Mouse (Mus musculus) small intestine, adult 2 months (tissue): ENCODE measurements around the gene Hspa4. TPM values are rescaled to one million over a fixed set of nuclear protein-coding genes. Genes with fewer than 3 reads are reported as not detected.

Experiments
- H3K27ac ChIP-seq: fragments of 200-500 bp; 2 replicates; pipeline ENCODE4 v1.5.1; 2012; ENCODE audit warnings: low read depth, low read length, control low read depth, inconsistent platforms; ENCODE audit not compliant: insufficient read depth
- H3K27me3 ChIP-seq: fragments of 200-500 bp; 2 replicates; pipeline ENCODE4 v1.6.1; 2012; ENCODE audit warnings: mild to moderate bottlenecking, moderate library complexity, low read length, inconsistent platforms; ENCODE audit not compliant: control insufficient read depth, insufficient read depth
- H3K36me3 ChIP-seq: fragments of 200-500 bp; 2 replicates; pipeline ENCODE4 v1.6.1; 2012; ENCODE audit warnings: mild to moderate bottlenecking, low read length, control low read depth, inconsistent platforms; ENCODE audit not compliant: control insufficient read depth, insufficient read depth
- H3K4me1 ChIP-seq: fragments of 200-500 bp; 2 replicates; pipeline ENCODE4 v1.6.1; 2012; ENCODE audit warnings: low read length, inconsistent platforms, mixed read lengths; ENCODE audit not compliant: control insufficient read depth, insufficient read depth, insufficient read length
- H3K4me3 ChIP-seq: fragments of 200-500 bp; 2 replicates; pipeline ENCODE4 v1.5.1; 2012; ENCODE audit warnings: low read depth, mild to moderate bottlenecking, control low read depth, inconsistent platforms, low read length, moderate library complexity
- CTCF ChIP-seq: fragments of 200-500 bp; IDR thresholded peaks from 2 replicates; pipeline ENCODE4 v1.5.1; 2012; ENCODE audit warnings: low read depth, mild to moderate bottlenecking, control low read depth, inconsistent platforms, low read length, moderate library complexity, mixed read lengths; ENCODE audit not compliant: insufficient replicate concordance, insufficient read length; ENCODE audit errors: extremely low read depth
- POLR2A ChIP-seq: fragments of 200-500 bp; IDR thresholded peaks from 2 replicates; pipeline ENCODE4 v1.6.1; 2012; ENCODE audit warnings: low read depth, mild to moderate bottlenecking, control low read depth, inconsistent platforms, low read length, moderate library complexity
- WGBS: fragments of 180-500 bp; shearing (Covaris S2); methylation state at CpG from one replicate; pipeline ENCODE4 v1.1.7; 2018; 5-methylcytosine and 5-hydroxymethylcytosine counted together
- polyA plus RNA-seq: library from polyadenylated mRNA; depleted of rRNA; stranded (reverse); fragments of >200 nt; gene quantifications from 2 replicates; pipeline ENCODE4 v1.2.3, GENCODE M21; 2012

The Hspa4 gene
- polyA plus RNA-seq, 1 experiment = 18.6 TPM

DNA sequence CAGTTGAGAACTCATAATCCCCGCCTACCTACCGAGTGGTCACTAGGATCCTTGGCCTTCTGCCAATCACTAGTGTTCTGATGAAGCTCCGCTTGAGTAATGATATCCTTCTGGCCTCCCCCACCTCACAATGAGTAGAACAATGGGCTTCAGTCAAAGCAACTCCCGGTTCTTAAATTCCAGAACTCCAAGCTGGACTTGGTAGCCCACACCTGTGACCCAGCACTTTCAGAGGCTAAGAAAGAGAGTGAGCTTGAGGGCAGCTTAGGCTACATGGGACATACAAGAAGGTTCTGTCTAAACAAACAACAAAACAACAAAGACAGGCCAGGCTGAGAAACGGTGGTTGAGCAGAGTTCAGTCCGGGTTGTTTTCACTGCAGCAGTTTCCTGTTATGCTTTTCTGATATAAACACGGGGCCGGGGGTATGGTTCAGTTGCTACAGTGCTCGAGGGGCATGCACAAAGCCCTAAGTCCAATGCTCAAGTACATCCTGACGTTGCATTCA is 7.4 kb upstream of the Hspa4 start:
- TF ChIP-seq POLR2A = no peak
- TF ChIP-seq CTCF = no peak
- H3K4me1 ChIP-seq = peaks cover 21% of the 10 kb centered on the region; the same call in 1 of the 2 replicates
- H3K27me3 ChIP-seq = no peaks in the 10 kb centered on the region
- H3K4me3 ChIP-seq = no peak overlapping the region
- 21% methylated on average over 10 of the region's 10 CpGs for WGBS
- H3K27ac ChIP-seq = peak overlapping the region; percentile 90
- H3K36me3 ChIP-seq = no peaks in the 10 kb centered on the region

DNA sequence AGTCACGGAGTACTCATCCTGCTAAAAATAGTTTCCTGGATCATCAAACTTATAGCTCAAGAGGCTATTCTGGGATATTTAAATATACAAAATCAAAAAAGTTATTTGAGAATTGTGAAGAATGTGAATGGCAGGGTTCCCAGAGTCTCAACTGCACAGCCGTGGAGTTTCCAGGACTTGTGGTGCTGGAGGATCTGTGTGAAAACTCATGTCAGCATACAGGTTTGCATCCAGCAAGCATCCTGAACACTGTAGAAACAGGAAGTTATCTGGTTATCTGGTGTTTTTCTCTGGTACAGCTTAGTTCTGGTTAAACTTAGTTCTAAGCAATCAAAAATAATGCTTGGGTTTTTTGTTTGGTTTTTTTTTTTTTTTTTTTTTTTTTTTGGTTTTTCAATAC is 6.7 kb upstream of the Hspa4 start:
- no peak overlapping the region for H3K4me3 ChIP-seq
- 69% methylated on average over 2 of the region's 2 CpGs for WGBS
- no peaks in the 10 kb centered on the region for H3K27me3 ChIP-seq
- no peak for TF ChIP-seq CTCF
- no peak for TF ChIP-seq POLR2A
- no peak overlapping the region; the same call in 1 of the 2 replicates for H3K27ac ChIP-seq
- H3K4me1 ChIP-seq = peaks cover 21% of the 10 kb centered on the region; the same call in 1 of the 2 replicates
- no peaks in the 10 kb centered on the region for H3K36me3 ChIP-seq

DNA sequence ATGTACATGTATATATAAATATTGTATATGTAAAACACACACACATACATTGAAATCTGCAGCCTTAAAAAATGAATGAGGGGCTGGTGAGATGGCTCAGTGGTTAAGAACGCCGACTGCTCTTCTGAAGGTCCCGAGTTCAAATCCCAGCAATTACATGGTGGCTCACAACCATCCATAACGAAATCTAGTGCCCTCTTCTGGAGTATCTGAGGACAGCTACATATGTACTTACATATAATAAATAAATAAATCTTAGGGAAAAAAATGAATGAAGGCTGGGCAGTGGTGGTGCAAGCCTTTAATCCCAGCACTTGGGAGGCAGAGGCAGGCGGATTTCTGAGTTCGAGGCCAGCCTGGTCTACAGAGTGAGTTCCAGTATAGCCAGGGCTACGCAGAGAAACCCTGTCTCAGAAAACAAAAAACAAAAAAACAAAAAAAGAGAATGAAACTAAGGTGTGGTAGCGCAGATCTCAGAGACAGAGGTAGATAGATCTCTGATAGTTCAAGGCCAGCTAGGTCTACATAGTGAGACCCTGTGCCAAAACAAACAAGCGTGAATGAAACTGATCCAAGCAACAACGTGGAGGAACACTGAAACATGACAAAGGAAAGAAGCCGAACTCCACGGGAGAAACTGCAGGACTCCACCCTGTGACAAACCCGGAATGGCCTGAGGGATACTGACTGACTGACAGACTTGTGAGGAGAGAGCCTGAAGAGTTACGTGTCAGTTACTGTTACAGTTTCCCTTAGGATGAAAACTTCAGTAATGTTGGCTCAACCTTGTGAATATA is 4.0 kb upstream of the Hspa4 start:
- H3K4me1 ChIP-seq = peaks cover 28% of the 10 kb centered on the region; the same call in 1 of the 2 replicates
- TF ChIP-seq POLR2A (no peak), CTCF (no peak)
- 85% methylated on average over 14 of the region's 14 CpGs for WGBS
- H3K27me3 ChIP-seq = no peaks in the 10 kb centered on the region
- H3K4me3 ChIP-seq = no peak overlapping the region
- no peak overlapping the region for H3K27ac ChIP-seq
- H3K36me3 ChIP-seq = no peaks in the 10 kb centered on the region

DNA sequence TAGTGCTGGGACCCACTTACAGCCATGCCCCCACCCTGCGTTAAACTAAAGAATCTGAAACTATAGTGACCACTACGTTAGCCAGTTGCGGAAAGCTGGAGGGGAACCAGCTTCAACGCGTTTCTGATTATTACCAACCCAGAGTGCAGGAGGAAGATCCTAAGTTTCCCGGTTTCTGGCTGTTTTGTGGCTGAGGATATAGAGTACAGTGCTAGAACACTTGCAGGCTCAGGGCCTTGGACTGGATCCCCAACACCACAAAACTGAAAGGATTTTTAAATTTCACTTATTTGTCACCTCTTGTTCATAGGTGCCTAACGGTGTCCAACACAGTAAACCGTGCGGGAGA is 884 bp upstream of the Hspa4 start:
- Histone ChIP-seq H3K4me3 (peak overlapping the region; percentile 82), H3K4me1 (peaks cover 16% of the 10 kb centered on the region; the same call in 1 of the 2 replicates), H3K27ac (peak overlapping the region; percentile 97), H3K27me3 (no peaks in the 10 kb centered on the region), H3K36me3 (no peaks in the 10 kb centered on the region)
- WGBS = 43% methylated on average over 9 of the region's 9 CpGs
- TF ChIP-seq POLR2A (no peak), CTCF (no peak)

DNA sequence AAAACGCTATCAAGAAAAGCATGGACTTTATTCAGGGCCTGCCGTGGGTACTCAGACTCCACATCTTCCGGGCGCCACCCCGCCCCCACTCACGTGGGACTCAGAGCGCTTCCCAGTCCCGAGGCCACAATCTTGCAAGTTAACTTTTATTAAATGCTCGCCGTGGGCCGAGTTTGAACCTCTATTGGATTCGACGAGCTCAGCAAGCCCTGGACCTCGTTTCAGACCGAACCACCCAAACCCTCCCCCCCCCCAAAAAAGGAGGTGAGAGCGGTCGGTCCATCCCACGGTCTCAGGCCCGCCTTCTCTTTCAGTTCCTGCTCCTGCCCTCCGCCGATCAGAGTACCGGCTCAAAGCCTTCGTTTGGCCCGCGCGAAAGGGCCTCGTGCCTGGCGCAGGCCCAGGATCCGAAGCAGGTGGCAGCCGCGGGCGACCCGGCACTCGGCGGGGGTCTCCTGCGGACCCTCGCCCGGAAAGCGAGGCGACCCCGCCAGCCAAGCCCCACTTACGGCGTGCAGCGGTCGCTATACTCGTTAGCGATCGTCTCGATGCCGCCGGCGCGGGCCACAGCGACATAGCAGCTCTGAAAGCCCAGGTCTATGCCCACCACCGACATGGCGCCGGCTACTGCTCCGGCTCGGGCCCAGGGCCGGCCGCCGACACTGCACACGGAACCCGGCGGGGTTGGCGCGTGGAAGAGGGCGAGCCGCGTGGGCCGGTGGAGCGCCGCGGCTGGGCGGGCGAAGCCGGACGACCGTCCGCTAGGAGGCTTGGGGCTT is 517 bp downstream of the Hspa4 start:
- H3K4me1 ChIP-seq = peaks cover 16% of the 10 kb centered on the region; the same call in 1 of the 2 replicates
- no peaks in the 10 kb centered on the region for H3K27me3 ChIP-seq
- under 1% methylated on average over 80 of the region's 80 CpGs for WGBS
- H3K36me3 ChIP-seq = no peaks in the 10 kb centered on the region
- peak overlapping the region; percentile 82 for H3K4me3 ChIP-seq
- TF ChIP-seq POLR2A (no peak; the same call in 1 of the 2 replicates), CTCF (no peak)
- peak overlapping the region; percentile 91 for H3K27ac ChIP-seq

DNA sequence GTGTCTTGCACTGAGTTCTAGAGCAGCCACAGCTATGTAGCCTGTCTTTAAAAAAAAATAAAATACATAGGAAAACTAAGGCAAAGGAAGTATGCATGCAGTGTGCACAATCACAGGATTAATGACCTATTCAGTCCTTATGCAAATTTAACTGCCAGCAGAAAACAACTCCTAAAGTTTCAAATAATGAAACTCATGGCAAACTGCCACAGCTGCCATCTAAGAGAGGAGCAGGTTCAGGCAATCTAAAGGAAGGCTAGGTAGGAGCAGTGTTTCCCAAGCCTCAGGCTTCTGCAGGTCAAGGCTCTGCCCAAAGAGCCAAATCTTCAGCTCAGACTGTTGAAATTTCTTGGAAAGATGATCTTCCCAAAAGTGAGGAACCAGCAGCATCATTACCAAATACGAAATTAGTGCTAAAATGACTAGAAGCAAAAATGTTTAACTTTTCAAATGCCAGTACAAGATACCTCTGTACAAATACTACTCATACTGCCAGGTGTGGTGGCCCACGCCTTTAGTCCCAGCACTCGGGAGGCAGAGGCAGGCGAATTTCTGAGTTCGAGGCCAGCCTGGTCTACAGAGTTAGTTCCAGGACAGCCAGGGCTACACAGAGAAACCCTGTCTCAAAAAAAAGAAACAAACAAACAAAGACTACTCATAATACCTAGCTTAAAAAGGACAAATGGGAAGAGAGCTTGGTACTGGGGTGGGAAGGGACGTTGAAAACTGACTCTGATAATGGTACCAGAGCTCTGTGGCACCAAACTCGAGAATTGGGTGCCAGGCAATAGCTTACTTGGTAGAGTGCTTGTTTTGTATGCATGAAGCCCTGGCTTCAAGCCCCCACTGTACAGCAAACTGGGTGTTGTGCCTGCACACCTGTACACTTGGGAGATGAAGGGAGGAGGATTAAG is 2.1 kb downstream of the Hspa4 start:
- no peaks in the 10 kb centered on the region for H3K27me3 ChIP-seq
- 56% methylated on average over 7 of the region's 7 CpGs for WGBS
- H3K4me1 ChIP-seq = peaks cover 16% of the 10 kb centered on the region; the same call in 1 of the 2 replicates
- H3K4me3 ChIP-seq = no peak overlapping the region
- H3K36me3 ChIP-seq = peaks cover 3% of the 10 kb centered on the region; the same call in 1 of the 2 replicates
- TF ChIP-seq POLR2A (no peak), CTCF (no peak)
- no peak overlapping the region for H3K27ac ChIP-seq
